Mouse (Mus musculus) ES-Bruce4 (cell line): ENCODE measurements around the gene Slc41a3. TPM values are rescaled to one million over a fixed set of nuclear protein-coding genes. Genes with fewer than 3 reads are reported as not detected.

Experiments
- H3K27ac ChIP-seq: 2 replicates; pipeline ENCODE4 v1.5.1; 2012; ENCODE audit warnings: low read length, inconsistent platforms; ENCODE audit not compliant: insufficient read depth
- H3K27me3 ChIP-seq: 2 replicates; pipeline ENCODE4 v1.6.1; 2012; ENCODE audit warnings: mild to moderate bottlenecking, low read length, inconsistent platforms; ENCODE audit not compliant: control insufficient read depth, poor library complexity, insufficient read depth, severe bottlenecking
- H3K36me3 ChIP-seq: 2 replicates; pipeline ENCODE4 v1.6.1; 2012; ENCODE audit warnings: inconsistent platforms, mild to moderate bottlenecking, low read length, moderate library complexity; ENCODE audit not compliant: control insufficient read depth, poor library complexity, insufficient read depth, severe bottlenecking
- H3K4me1 ChIP-seq: one replicate; pipeline ENCODE4 v1.8.1; 2011; ENCODE audit warnings: low read length; ENCODE audit not compliant: control insufficient read depth, insufficient read depth
- H3K4me3 ChIP-seq: 2 replicates; pipeline ENCODE4 v1.5.1; 2011; ENCODE audit warnings: low read depth, mild to moderate bottlenecking, low read length
- H3K9ac ChIP-seq: 2 replicates; pipeline ENCODE4 v1.6.1; 2012; ENCODE audit warnings: low read depth, mild to moderate bottlenecking, inconsistent platforms; ENCODE audit not compliant: poor library complexity, severe bottlenecking
- H3K9me3 ChIP-seq: replicated peaks from 2 replicates; pipeline ENCODE4 v1.6.1; 2012; ENCODE audit warnings: mild to moderate bottlenecking, low read length, inconsistent platforms; ENCODE audit not compliant: control insufficient read depth, poor library complexity, insufficient read depth, severe bottlenecking
- CTCF ChIP-seq: IDR thresholded peaks from one replicate; pipeline ENCODE4 v1.8.1; 2011; ENCODE audit warnings: low read depth, low read length
- EP300 ChIP-seq: IDR thresholded peaks from 2 replicates; pipeline ENCODE4 v1.6.1; 2011; ENCODE audit warnings: low read depth, low read length; ENCODE audit not compliant: insufficient read depth
- POLR2A ChIP-seq: IDR thresholded peaks from one replicate; pipeline ENCODE4 v1.8.1; 2011; ENCODE audit warnings: low read length; ENCODE audit not compliant: insufficient read depth
- polyA plus RNA-seq: library from polyadenylated mRNA; stranded (reverse); fragments of >200 nt; gene quantifications from 2 replicates; pipeline ENCODE4 v1.2.4, GENCODE M21; 2011; ENCODE audit warnings: low read depth; ENCODE audit not compliant: missing spikeins, insufficient read depth, insufficient read length

Slc41a3 gene
- polyA plus RNA-seq, 1 experiment: 1.8 TPM

GRCm38 (mm10) chr6:90680401-90680800, 75.9 kb downstream of the Slc41a3 start:
- H3K36me3 ChIP-seq: no peaks in the 10 kb centered on the region
- H3K4me3 ChIP-seq: no peak overlapping the region
- no peaks in the 10 kb centered on the region for H3K4me1 ChIP-seq
- H3K27ac ChIP-seq: no peak overlapping the region
- TF ChIP-seq POLR2A (no peak), EP300 (no peak), CTCF (no peak)
- no peaks in the 10 kb centered on the region for H3K27me3 ChIP-seq
- H3K9ac ChIP-seq: no peak overlapping the region
- no peaks in the 10 kb centered on the region for H3K9me3 ChIP-seq

- H3K4me3 ChIP-seq: no peak overlapping the region
- H3K27ac ChIP-seq: no peak overlapping the region
- no peaks in the 10 kb centered on the region for H3K27me3 ChIP-seq
- H3K36me3 ChIP-seq: no peaks in the 10 kb centered on the region
- TF ChIP-seq CTCF: no peak
- TF ChIP-seq POLR2A: no peak
- TF ChIP-seq EP300: no peak
- no peak overlapping the region for H3K9ac ChIP-seq
- H3K4me1 ChIP-seq: no peaks in the 10 kb centered on the region
- H3K9me3 ChIP-seq: no peaks in the 10 kb centered on the region
These were observed 79.5 kb downstream of the Slc41a3 start for GRCm38 (mm10) chr6:90683831-90684532.

- no peak for TF ChIP-seq CTCF
- no peak for TF ChIP-seq POLR2A
- TF ChIP-seq EP300: no peak
- Histone ChIP-seq H3K27me3 (no peaks in the 10 kb centered on the region), H3K27ac (no peak overlapping the region), H3K9ac (no peak overlapping the region), H3K4me3 (no peak overlapping the region), H3K4me1 (no peaks in the 10 kb centered on the region), H3K9me3 (no peaks in the 10 kb centered on the region), H3K36me3 (peaks cover 9% of the 10 kb centered on the region)
These were observed 82.3 kb downstream of the Slc41a3 start for GRCm38 (mm10) chr6:90686812-90687211.

- no peak overlapping the region for H3K4me3 ChIP-seq
- H3K27ac ChIP-seq: no peak overlapping the region
- no peaks in the 10 kb centered on the region for H3K9me3 ChIP-seq
- H3K4me1 ChIP-seq: no peaks in the 10 kb centered on the region
- H3K36me3 ChIP-seq: peaks cover 9% of the 10 kb centered on the region
- TF ChIP-seq CTCF: no peak
- TF ChIP-seq POLR2A: no peak
- TF ChIP-seq EP300: no peak
- no peaks in the 10 kb centered on the region for H3K27me3 ChIP-seq
- H3K9ac ChIP-seq: no peak overlapping the region
These were observed 83.5 kb downstream of the Slc41a3 start for GRCm38 (mm10) chr6:90688003-90688402.

GRCm38 (mm10) chr6:90688742-90689141, 84.2 kb downstream of the Slc41a3 start:
- Histone ChIP-seq H3K4me1 (no peaks in the 10 kb centered on the region), H3K9me3 (no peaks in the 10 kb centered on the region), H3K4me3 (no peak overlapping the region), H3K36me3 (peaks cover 9% of the 10 kb centered on the region), H3K27ac (no peak overlapping the region), H3K9ac (no peak overlapping the region), H3K27me3 (no peaks in the 10 kb centered on the region)
- no peak for TF ChIP-seq POLR2A
- TF ChIP-seq EP300: no peak
- TF ChIP-seq CTCF: no peak

- Histone ChIP-seq H3K9me3 (no peaks in the 10 kb centered on the region), H3K36me3 (peaks cover 9% of the 10 kb centered on the region), H3K9ac (no peak overlapping the region), H3K4me3 (no peak overlapping the region), H3K4me1 (no peaks in the 10 kb centered on the region), H3K27me3 (no peaks in the 10 kb centered on the region), H3K27ac (no peak overlapping the region)
- TF ChIP-seq POLR2A (no peak), EP300 (no peak), CTCF (no peak)
These were observed 85.0 kb downstream of the Slc41a3 start for GRCm38 (mm10) chr6:90689500-90689899.
